Mouse (Mus musculus) thymus, postnatal 14 days (tissue): ENCODE results near the gene P4htm.

Source experiments
- DNase-seq: peaks from one replicate; pipeline ENCODE4 v3.0.0; 2021

The P4htm gene

DNA sequence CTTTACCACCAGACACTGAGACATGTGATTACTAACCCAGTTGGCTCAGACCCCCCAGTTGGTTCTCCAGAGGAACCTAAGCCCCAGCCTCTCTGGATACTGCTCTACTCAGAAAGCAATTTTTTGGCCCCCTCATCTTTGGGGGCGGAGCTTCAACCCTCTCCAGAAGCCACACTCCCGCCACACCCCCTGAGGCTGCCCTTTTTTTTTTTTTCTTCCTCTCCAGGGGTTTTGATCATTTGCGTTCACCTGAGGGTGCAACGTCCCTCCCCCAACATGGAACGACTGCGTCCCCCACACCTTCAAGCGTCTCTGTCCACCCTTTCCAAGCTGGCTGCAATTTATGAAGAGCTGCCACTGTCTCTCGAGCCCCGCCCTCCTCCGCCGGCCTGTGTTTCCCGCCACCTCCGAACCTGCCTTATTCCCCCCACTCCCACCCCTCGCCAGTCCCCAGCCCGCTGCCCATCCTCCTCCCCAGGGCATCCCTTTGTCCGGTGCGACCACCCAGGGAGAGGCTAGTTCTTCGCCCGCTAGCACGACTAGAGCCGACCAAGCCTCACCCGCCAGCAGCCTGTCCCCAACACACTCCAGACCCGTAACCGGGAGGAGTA is 19.4 kb downstream of the P4htm start:
- DNase-seq = peak; percentile 61

DNA sequence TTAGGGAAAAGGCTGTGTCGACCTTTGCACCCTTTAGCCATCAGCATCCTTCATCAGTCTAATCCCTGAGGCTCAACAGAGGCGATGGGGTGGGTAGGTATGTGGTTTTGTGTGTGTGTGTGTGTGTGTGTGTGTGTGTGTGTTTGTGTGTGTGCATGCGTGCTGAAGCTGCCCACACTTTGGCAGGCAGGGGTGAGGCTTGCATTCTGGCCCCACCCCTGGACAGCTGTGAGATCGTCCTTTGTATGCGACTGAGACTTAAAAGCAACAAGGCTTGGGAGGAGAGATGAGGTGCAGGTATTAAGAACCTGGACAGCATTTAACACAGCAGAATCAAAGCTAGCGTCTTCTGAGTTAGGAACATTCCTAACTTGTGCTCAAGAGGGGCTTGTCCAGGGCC is 20.4 kb downstream of the P4htm start:
- DNase-seq = no peak

DNA sequence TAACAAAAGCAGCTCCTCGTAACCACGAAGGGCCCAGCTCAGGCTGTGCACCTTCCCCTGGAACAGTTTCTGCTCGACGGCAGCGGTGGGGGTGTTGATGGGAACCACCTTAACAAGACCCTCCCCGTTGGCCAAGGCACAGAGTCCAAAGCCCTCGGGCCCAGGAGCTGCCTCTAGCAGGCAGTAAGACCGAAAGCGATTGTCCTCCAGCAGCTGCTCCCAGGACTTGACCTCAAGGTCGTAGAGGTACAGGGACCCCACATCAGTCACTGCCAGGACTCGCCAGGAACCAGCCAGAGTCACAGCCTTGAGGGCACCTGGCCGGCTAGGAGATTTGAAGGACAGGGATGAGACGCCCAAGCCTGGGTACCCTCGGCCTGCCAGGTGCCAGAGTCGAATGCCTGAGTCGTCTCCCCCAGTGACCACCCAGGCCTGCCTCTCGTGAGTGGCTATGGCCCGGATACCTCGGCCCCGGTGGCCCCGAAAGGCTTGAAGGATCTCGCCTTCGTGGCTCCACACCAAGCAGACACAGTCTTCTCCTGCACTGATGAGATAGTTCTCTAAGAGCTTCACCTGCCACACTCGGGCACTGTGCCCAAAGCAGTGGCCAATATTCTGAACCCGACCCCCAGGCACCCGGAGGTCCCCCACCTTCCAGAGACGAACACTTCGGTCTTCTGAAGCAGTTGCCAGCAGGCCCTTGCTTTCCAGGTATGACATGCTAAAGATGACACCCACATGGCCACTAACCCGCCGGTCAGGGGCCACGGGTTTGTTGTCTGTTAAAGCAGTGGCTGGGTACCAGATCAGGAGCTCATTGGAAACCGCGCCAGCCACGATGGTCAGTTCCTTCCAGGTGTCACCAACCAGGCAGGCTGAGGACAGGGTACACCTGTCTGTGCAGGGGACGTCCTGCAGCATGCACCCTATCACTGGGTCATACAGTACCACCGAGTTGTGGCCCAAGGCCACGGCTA is 21.9 kb downstream of the P4htm start:
- DNase-seq = peak; percentile 11

DNA sequence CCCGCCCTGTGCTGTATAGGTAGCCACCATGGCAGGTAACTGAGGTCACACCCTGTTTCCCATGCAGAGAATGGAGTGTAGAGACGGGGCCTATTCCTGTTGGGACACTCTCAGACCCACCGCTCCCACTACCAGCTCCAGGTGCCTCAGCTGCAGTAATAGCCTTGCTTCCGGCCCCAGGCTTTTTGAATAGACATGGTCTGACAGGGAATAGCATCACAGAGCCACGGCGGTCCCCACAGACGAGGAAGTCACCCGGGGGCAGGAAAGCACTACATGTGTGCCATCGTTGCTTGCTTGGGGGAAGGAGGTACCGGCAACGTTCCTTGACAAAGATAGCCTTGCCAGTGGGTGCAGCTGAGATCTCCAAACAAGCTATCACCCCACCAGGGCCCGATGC is 22.5 kb downstream of the P4htm start:
- no peak for DNase-seq

DNA sequence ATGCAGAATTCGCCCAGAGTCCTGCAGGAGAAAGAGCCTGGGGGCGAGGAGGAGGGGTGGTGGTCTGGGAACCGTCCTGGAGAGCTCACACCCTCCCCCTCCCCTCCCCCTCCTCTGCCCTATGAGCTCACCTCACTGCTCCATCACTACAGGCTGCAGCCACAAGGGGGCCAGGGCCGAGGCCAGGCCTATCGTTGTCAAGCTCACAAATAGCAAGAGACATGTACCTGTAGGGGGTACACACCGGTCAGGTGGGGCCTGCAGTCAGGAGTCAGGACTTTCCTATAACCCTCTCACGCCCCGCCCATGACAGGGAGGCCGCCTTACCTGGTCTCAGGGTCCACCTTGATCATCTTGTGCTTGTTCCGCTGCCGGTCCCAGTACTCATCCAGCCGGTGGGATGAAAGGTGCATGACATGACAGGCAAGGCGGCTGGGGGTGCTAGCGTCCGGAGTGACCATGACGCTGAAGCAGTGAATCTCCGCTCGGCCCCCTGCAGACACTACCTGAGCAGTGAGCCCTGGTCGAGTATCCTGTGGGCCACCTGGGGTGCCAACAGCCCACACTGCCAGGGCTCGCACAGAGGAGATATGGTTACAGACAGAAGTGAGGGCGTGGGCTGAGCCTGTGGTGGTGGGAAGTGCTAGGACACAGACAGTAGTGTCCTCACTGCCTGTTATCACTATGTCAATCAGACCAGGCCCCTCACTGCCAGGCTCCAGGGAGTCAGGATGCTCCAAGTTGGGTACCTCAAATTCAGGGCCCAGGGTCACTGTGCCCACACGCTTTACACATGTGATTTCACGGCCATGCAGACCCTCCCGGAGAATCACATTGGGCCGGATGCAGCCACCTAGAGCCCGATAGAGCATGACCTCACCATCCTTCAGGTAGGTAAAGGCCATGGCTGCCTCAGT is 23.4 kb downstream of the P4htm start:
- peak; percentile 82 for DNase-seq

DNA sequence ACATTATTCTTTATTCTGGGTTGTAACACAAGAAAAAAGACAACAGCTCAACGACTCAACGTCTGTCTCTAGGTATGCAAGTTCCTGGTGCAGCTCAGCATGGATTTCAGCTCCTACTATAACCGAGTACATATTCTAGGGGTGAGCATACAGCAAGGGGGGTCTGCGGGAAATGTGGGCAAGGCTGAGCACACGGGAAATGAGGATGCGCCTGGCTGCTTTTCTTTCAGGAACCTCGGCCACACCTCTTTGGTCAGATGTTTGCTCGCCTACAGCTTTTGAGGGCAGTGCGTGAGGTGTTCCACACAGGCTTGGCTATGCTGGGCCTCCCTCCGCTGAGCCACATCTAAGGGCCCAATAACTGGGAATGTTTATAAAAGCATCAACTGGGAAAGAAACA is 25.1 kb downstream of the P4htm start:
- DNase-seq = no peak

DNA sequence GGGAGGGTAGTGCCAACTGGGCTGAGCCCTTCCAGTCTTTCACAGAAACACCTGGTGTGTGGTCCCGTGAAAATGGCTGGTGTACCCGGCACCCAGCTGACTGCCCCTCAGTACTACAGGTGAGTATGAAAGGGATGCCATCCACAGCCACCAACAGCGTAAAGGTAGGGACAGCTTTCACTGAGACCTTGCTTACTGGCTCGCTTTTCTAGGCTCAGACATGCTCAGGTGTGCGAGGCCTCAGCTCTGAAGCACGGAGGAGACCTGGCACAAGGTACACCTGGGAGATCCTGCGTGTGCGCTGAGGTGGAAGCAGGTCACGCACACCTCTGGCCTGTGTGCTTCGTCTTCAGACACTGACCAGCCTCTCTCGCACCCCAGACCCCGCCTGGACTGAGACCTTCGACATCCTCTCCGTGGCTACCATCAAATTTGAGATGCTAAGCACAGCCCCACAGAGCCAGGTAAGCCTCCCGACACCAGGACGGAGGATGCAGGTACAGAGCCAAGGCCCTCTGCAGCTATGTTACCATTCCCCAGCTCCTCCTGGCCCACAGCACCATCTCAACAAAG is 26.0 kb downstream of the P4htm start:
- DNase-seq = no peak

DNA sequence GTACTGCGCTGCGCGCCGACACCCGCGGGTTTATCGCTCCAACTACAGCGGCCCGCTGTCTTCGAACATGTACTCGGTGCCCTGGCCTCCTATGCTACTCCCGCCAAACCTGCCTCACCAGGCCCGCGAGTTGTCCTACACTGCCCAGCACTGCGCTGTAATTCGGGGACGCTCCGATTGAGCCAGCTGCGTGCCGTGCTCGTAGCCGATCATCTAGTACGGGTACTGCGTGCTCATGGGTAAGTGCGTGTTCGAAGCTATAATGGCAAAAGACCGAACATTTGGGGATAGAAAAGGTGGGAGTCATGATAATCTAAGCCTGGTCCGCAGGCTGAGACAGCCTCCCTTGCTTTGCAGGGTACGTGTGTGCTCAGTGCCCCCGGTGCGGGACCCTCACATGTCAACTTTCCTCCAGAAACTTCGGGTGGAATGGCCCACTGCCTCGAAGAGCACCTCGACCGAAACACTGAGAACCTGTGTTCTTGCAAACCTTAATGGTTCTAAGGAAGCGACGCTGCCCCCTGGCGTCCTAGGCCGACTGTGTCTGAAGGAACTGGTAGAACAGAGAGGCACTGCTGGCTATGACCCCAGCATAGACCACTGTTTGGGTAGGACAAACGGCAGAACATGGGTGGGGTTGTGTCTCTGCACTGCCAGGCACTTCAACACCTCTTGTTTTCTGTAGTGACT is 27.1 kb downstream of the P4htm start:
- peak; percentile 94 for DNase-seq

DNA sequence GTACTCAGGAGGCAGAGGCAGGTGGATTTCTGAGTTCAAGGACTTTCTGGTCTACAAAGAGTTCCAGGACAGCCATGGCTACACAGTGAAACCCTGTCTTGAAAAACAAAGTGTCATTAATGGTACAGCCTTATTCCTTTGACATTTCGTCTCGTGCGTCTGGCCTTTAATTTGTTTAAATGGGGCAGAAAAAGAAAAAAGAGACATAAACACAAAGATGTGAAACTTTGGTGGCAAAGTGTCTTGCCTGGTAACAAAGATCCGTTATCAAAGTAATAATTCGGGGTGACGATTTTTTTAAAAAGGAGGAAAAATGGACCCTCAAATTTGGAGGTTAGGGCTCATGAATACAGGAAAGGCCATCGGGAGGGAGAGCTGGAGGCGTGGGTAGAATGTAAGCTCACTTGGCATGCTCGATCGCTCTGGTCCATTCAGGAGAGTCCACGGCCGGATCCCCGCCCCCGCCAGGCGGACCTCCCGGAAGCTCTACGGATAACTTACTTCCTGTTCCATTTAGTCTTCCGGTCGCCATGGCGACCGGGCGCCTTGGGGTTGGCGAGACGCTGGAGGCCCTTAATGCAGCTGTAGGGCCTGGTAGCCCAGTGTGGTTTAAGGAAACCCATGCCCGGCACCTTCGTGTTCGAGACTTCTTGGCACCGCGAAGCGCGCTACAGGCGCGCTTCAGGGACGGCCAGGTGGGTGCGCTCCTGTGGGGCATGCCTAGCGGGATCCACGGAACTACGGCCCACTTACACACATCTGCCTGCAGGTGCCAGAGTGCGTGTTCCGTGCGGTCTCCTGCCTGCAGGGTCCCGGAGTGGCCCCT is 27.9 kb downstream of the P4htm start, which contains the start of gene Dalrd3:
Gene Dalrd3 (plus strand): TSS at position 506 of the 826 bp plus-strand sequence.
- peak; percentile 91 for DNase-seq

DNA sequence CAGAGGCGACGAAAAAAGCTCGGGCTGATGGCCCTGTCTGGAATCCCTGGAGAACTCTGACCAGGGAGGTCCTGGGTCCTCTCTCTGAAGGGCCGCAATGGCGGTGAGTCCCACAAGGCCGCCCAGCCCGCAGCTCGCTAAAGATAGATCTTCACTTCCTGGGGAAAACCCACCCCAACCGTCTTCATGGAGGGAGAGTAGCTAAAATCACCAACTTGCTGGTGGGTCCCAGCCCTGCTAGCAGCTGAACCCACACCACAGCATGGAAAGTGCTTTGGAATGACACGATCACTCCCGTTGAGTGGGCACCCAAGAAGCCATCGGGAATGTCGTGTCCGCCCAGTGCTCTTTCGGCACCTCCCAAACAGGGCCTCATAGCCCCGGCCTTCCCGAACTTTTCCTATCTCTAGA is 29.0 kb downstream of the P4htm start:
- peak; percentile 49 for DNase-seq

DNA sequence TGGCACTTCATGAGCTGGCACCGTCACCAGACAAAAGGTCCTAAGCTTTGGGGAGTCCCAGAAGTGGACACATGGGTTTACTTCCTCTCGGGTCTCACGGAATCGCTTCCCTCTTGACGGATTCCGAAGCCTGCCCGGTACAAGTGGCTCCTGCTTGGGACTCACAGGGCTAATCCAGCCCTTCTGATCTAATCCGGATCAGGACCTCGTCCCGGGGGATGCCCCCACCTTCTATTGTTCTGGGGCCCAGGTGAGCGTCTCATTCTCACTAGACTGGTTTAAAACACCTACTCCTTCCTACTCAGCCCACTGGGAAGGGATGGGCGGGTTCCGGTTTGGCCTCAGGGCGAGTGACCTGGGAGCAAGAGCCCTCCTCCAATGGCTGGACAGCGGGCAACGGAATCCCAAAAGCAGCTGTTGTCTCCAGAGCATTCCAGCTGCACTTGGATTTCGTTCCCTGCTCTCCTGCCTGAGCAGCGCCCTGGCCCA is 29.5 kb downstream of the P4htm start:
- peak; percentile 39 for DNase-seq

DNA sequence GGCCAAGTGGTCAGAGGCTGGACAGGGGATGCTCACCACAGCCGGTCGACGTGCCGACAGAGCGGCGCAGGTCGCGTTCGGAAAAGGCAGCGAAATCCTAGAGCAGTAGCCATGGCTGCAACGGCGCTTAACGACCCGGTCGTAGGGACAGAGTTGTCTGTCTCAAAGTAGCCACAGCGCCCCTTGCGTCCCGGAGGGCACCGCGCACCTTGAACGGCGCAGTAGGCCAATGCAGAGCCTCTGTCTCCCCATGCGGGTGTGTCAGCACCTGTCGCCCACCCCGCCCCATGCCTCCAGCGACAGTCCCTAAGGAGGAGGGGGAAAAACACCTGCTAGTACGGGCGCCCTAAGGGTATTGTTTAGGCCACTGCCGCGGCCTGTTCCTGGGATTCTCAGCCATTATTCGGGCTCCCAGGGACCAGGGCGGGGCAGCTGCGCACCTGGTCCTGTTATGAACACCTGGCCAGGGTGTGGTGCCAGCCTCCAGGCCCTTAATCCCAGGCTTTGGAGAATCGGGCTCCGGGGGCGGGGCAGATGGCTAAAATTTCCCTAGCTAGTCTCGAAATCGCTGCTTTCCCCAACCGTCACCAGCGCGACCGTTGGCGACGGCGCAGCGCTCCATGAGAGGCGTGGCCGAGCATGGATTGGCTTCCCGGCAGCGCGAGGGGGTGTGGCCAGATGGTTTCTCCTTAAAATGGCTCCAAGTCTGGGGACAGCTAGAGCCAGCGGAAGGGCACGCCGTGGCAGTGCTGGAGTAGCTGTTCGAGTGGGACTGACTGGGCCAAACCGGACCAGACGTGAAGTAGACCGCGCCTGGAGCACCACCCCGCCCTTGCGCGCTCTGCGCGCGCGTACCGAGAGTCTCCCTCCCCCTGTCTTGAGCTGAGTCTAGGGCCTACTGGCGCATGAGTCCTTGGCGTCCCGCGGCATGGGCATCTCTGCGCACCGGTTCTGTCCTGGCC is 30.4 kb downstream of the P4htm start, which contains the start of gene Ndufaf3:
Gene Ndufaf3 (minus strand): TSS at position 620 of the 962 bp plus-strand sequence.
- DNase-seq = peak; percentile 98

DNA sequence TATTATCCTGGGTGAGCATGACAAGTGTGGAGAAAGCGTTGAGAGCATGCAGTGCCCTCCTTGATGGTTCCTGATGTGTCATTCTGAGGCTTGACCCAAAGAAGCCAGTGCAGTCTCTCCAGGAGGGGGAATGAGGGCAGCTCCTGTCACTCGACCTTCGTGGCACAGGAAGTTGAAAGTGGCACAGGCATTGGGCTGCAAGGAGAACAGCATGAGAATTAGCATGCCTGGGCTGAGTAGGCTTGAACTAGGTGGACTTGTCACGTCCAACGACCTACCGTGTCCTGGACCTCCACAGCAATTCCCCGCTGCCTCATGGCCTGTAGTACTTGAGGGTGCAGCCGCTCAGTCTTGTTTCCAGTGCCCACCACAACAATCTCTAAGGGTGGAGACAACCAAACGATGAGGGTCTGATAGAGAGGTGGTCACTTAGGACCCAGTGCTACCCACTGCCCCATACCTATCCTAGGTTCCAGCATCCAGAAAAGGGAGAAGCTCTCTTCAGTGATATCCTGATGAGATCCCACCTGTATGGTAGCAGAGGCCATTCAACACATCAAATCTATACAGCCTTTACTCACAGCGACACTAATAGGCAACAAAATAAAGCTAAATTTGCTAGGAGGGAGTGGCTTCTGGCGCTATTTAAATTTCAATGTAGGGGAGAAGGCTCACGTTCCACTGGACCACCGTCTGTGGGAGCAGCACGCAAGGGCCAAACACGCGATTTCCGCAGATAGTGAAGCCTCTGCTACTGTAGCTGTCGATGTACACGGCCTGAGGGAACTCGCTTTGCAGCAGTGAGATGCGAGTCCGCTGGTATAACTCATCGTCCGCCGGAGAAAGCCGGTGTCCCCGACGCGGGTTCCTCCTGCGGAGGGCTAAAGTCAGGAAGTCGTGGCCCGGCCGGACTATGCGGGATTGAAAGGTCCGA is 31.3 kb downstream of the P4htm start:
- DNase-seq = peak; percentile 18

DNA sequence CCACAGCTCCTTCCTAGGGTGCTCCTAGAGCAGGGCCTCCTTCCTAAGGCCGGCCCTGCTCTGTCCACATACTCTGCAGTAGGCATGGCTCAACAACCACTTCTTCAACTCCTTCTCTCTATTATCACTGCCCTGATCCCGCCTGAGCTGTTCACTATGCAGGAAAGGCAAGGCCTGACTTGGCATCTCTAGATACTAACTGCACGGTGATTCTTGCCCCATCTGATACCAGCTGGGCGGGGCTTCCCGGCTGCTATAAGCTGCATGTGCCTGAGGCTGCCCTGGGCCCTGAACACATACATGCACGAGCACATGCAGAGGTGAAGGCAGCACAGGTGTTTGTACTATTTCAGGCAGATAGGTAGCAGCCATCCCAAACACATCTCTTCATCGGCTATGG is 33.3 kb downstream of the P4htm start:
- no peak for DNase-seq

DNA sequence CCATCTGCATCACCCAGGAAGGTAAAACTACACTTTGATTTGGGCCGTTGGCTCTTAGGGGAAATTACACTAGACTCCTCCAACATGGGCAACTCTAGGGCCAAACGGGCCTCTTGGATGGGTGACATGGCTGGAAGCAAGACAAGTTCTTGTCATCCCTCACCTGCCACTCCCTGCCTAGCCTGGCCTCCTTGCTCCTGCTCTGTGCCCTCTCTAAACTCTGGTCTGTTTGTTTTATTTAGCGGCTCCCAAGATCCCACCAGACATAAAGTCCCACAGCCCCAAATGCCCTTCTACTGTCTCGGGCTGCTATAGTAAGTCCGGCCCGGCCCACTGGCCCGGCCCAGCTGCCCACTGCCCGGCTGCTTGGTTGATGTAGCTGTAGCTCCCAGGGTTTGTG is 33.8 kb downstream of the P4htm start:
- no peak for DNase-seq

DNA sequence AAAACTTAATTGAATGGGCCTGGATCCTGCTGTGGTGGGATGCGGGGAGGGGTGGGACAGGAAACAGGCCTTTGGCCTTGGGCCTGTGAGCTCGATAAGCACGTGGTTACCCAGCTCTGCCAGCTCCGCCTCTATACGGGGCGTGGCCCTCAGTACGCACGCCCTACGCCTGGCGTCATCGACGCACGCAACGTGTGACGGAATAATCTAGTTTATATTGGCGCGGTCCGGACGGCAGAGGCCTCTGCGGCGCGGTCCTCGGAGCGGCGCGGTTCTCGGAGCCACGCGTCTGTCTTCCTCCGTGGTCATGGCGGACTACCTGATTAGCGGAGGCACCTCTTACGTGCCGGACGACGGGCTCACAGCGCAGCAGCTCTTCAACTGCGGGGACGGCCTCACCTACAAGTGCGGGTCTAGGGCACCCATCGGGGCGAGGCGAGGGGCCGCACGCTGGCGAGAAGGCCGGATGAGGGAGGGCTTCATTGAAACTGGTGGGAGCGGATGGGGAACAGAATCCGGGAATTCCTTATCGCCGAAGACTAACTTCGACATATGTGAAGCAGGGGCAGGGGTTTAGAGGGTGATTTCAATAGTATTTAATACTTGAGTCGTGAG is 37.1 kb downstream of the P4htm start, which contains the start of gene Impdh2:
Gene Impdh2 (plus strand): TSS at position 60 of the 615 bp plus-strand sequence.
- DNase-seq = peak; percentile 94

DNA sequence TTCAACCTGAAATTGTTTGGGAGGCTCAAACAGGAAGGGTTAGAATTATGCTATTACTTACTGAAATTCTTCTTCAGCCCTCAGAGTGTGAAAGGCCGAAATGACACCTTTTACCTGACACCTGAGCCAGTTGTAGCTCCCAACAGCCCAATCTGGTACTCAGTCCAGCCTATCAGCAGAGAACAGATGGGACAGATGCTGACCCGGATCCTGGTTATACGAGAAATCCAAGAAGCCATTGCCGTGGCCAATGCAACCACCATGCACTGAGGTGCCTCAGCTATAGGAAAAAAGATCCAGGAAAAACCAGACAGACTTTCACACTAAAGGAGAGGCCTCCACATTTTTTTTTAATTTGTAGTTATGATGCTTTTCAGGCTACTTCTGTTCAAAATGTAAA is 38.3 kb downstream of the P4htm start:
- no peak for DNase-seq

DNA sequence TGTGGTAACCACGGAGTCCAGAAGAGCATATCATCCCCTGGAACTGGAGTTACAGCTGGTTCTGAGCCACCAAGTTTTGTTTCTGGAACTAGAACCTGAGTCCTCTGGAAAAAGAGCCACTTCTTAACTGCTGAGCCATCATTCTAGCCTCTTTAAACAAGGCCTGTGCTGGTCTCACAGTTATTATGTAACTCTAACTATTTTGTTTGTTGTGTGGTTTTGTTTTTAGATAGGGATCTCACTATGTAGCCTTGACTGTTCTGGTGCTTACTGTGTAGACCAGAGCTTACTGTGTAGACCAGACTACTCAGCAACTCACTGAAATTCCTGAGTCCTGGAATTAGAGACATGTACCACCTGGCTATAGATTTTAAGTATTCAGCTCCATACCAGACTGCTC is 50.6 kb downstream of the P4htm start:
- DNase-seq = no peak
